Mouse (Mus musculus): ENCODE results near the gene Cldn19. TPM values are rescaled to one million over a fixed set of nuclear protein-coding genes. Genes with fewer than 3 reads are reported as not detected.
"Not testable (repeated sequence)": the region's sequence is repeated elsewhere in the genome, so short reads cannot be mapped to it uniquely, and the experiment has no call there.

The Cldn19 gene
- polyA plus RNA-seq, 1 experiment from 2014 or later: not detected

- Histone ChIP-seq H3K4me1 (ENCODE audit: control insufficient read depth, low read depth, low read length) (no peaks in the 10 kb centered on the region), H3K9ac (ENCODE audit: low read depth, low read length) (no peak overlapping the region), H3K4me3 (ENCODE audit: low read depth, low read length) (no peak overlapping the region), H3K4me2 (ENCODE audit: low read depth, low read length) (no peak overlapping the region), H3K27me3 (ENCODE audit: control insufficient read depth, insufficient read depth, low read depth, low read length) (no peaks in the 10 kb centered on the region), H3K27ac (ENCODE audit: low read length) (no peak overlapping the region), H3K36me3 (ENCODE audit: control insufficient read depth, insufficient read depth) (no peaks in the 10 kb centered on the region), H3K9me3 (replicated peaks; ENCODE audit: control insufficient read depth, low read length) (no peaks in the 10 kb centered on the region)
- no peak for ATAC-seq (ENCODE audit: low read depth)
- WGBS (ENCODE audit: insufficient replicate concordance): 72% methylated on average over 5 of the region's 5 CpGs
Measured at GRCm38 (mm10) chr4:119262483-119262882, 7.3 kb downstream of the Cldn19 start.

- Histone ChIP-seq H3K27me3 (ENCODE audit: control insufficient read depth, insufficient read depth, low read depth, low read length) (no peaks in the 10 kb centered on the region), H3K9ac (ENCODE audit: low read depth, low read length) (no peak overlapping the region), H3K4me3 (ENCODE audit: low read depth, low read length) (no peak overlapping the region), H3K27ac (ENCODE audit: low read length) (no peak overlapping the region), H3K4me2 (ENCODE audit: low read depth, low read length) (no peak overlapping the region), H3K36me3 (ENCODE audit: control insufficient read depth, insufficient read depth) (no peaks in the 10 kb centered on the region), H3K9me3 (replicated peaks; ENCODE audit: control insufficient read depth, low read length) (no peaks in the 10 kb centered on the region), H3K4me1 (ENCODE audit: control insufficient read depth, low read depth, low read length) (no peaks in the 10 kb centered on the region)
- 50% methylated on average over 3 of the region's 3 CpGs for WGBS (ENCODE audit: insufficient replicate concordance)
- no peak for ATAC-seq (ENCODE audit: low read depth)
Measured at GRCm38 (mm10) chr4:119263459-119263858, 8.2 kb downstream of the Cldn19 start.

- Histone ChIP-seq H3K27me3 (ENCODE audit: control insufficient read depth, insufficient read depth, low read depth, low read length) (no peaks in the 10 kb centered on the region), H3K27ac (ENCODE audit: low read length) (no peak overlapping the region), H3K9me3 (replicated peaks; ENCODE audit: control insufficient read depth, low read length) (no peaks in the 10 kb centered on the region), H3K4me2 (ENCODE audit: low read depth, low read length) (no peak overlapping the region), H3K4me1 (ENCODE audit: control insufficient read depth, low read depth, low read length) (peaks cover 1% of the 10 kb centered on the region; the same call in 1 of the 2 replicates), H3K36me3 (ENCODE audit: control insufficient read depth, insufficient read depth) (peaks cover 7% of the 10 kb centered on the region; the same call in 1 of the 2 replicates), H3K4me3 (ENCODE audit: low read depth, low read length) (no peak overlapping the region), H3K9ac (ENCODE audit: low read depth, low read length) (no peak overlapping the region)
- ATAC-seq (ENCODE audit: low read depth): no peak
- 48% methylated on average over 13 of the region's 13 CpGs for WGBS (ENCODE audit: insufficient replicate concordance)
Measured at GRCm38 (mm10) chr4:119266606-119267005, 11.4 kb downstream of the Cldn19 start.

- H3K9me3 ChIP-seq (replicated peaks; ENCODE audit: control insufficient read depth, low read length): no peaks in the 10 kb centered on the region
- no peak for ATAC-seq (ENCODE audit: low read depth)
- peaks cover 45% of the 10 kb centered on the region for H3K36me3 ChIP-seq (ENCODE audit: control insufficient read depth, insufficient read depth)
- 72% methylated on average over 1 of the region's 1 CpGs for WGBS (ENCODE audit: insufficient replicate concordance)
- no peak overlapping the region for H3K4me3 ChIP-seq (ENCODE audit: low read depth, low read length)
- H3K9ac ChIP-seq (ENCODE audit: low read depth, low read length): no peak overlapping the region
- H3K4me2 ChIP-seq (ENCODE audit: low read depth, low read length): no peak overlapping the region
- H3K4me1 ChIP-seq (ENCODE audit: control insufficient read depth, low read depth, low read length): peaks cover 4% of the 10 kb centered on the region; the same call in 1 of the 2 replicates
- H3K27ac ChIP-seq (ENCODE audit: low read length): 0 out of 2 replicates have a peak overlapping the region, but pooled peaks have one; percentile 30
- H3K27me3 ChIP-seq (ENCODE audit: control insufficient read depth, insufficient read depth, low read depth, low read length): no peaks in the 10 kb centered on the region
Measured at GRCm38 (mm10) chr4:119274627-119275026, 19.4 kb downstream of the Cldn19 start.

- peaks cover 51% of the 10 kb centered on the region for H3K36me3 ChIP-seq (ENCODE audit: control insufficient read depth, insufficient read depth)
- H3K27ac ChIP-seq (ENCODE audit: low read length): peak overlapping the region; percentile 71; the same call in 1 of the 2 replicates
- H3K9me3 ChIP-seq (replicated peaks; ENCODE audit: control insufficient read depth, low read length): no peaks in the 10 kb centered on the region
- no peak for ATAC-seq (ENCODE audit: low read depth)
- H3K4me2 ChIP-seq (ENCODE audit: low read depth, low read length): no peak overlapping the region
- peaks cover 4% of the 10 kb centered on the region; the same call in 1 of the 2 replicates for H3K4me1 ChIP-seq (ENCODE audit: control insufficient read depth, low read depth, low read length)
- 25% methylated on average over 2 of the region's 2 CpGs for WGBS (ENCODE audit: insufficient replicate concordance)
- H3K4me3 ChIP-seq (ENCODE audit: low read depth, low read length): no peak overlapping the region
- no peak overlapping the region for H3K9ac ChIP-seq (ENCODE audit: low read depth, low read length)
- no peaks in the 10 kb centered on the region for H3K27me3 ChIP-seq (ENCODE audit: control insufficient read depth, insufficient read depth, low read depth, low read length)
Measured at GRCm38 (mm10) chr4:119275226-119275625, 20.0 kb downstream of the Cldn19 start.

- Histone ChIP-seq H3K4me3 (ENCODE audit: low read depth, low read length) (no peak overlapping the region), H3K36me3 (ENCODE audit: control insufficient read depth, insufficient read depth) (peaks cover 54% of the 10 kb centered on the region), H3K4me2 (ENCODE audit: low read depth, low read length) (no peak overlapping the region), H3K9ac (ENCODE audit: low read depth, low read length) (no peak overlapping the region), H3K27me3 (ENCODE audit: control insufficient read depth, insufficient read depth, low read depth, low read length) (no peaks in the 10 kb centered on the region), H3K4me1 (ENCODE audit: control insufficient read depth, low read depth, low read length) (peaks cover 4% of the 10 kb centered on the region; the same call in 1 of the 2 replicates), H3K9me3 (replicated peaks; ENCODE audit: control insufficient read depth, low read length) (no peaks in the 10 kb centered on the region), H3K27ac (ENCODE audit: low read length) (peak overlapping the region; percentile 71; the same call in 1 of the 2 replicates)
- WGBS (ENCODE audit: insufficient replicate concordance): 65% methylated on average over 2 of the region's 2 CpGs
- ATAC-seq (ENCODE audit: low read depth): no peak
Measured at GRCm38 (mm10) chr4:119275726-119276125, 20.5 kb downstream of the Cldn19 start.

- 76% methylated on average over 15 of the region's 15 CpGs for WGBS (ENCODE audit: insufficient replicate concordance)
Measured at GRCm38 (mm10) chr4:119278784-119279183, 23.6 kb downstream of the Cldn19 start.

GRCm38 (mm10) chr4:119284861-119285260 is 29.6 kb downstream of the Cldn19 start:
- no peak overlapping the region for H3K27ac ChIP-seq (ENCODE audit: low read length)
- no peaks in the 10 kb centered on the region for H3K9me3 ChIP-seq (replicated peaks; ENCODE audit: control insufficient read depth, low read length)
- no peak overlapping the region for H3K4me2 ChIP-seq (ENCODE audit: low read depth, low read length)
- WGBS (ENCODE audit: insufficient replicate concordance): 53% methylated on average over 1 of the region's 1 CpGs
- peaks cover 48% of the 10 kb centered on the region for H3K36me3 ChIP-seq (ENCODE audit: control insufficient read depth, insufficient read depth)
- no peaks in the 10 kb centered on the region for H3K27me3 ChIP-seq (ENCODE audit: control insufficient read depth, insufficient read depth, low read depth, low read length)
- H3K9ac ChIP-seq (ENCODE audit: low read depth, low read length): no peak overlapping the region
- ATAC-seq (ENCODE audit: low read depth): no peak
- no peak overlapping the region for H3K4me3 ChIP-seq (ENCODE audit: low read depth, low read length)
- H3K4me1 ChIP-seq (ENCODE audit: control insufficient read depth, low read depth, low read length): peaks cover 25% of the 10 kb centered on the region

More at GRCm38 (mm10) chr4:119278784-119279183, 23.6 kb downstream of the Cldn19 start:
- H3K36me3 ChIP-seq (ENCODE audit: control insufficient read depth, insufficient read depth): peaks cover 70% of the 10 kb centered on the region
- not testable (repeated sequence) for H3K27me3 ChIP-seq (ENCODE audit: control insufficient read depth, insufficient read depth, low read depth, low read length); H3K4me2 ChIP-seq (ENCODE audit: low read depth, low read length); H3K27ac ChIP-seq (ENCODE audit: low read length); H3K4me1 ChIP-seq (ENCODE audit: control insufficient read depth, low read depth, low read length); H3K9me3 ChIP-seq (replicated peaks; ENCODE audit: control insufficient read depth, low read length); ATAC-seq (ENCODE audit: low read depth); H3K9ac ChIP-seq (ENCODE audit: low read depth, low read length); H3K4me3 ChIP-seq (ENCODE audit: low read depth, low read length)

GRCm38 (mm10) chr4:119285336-119285735 is 30.1 kb downstream of the Cldn19 start:
- 20% methylated on average over 2 of the region's 2 CpGs for WGBS (ENCODE audit: insufficient replicate concordance)
- Histone ChIP-seq H3K9ac (ENCODE audit: low read depth, low read length) (no peak overlapping the region), H3K36me3 (ENCODE audit: control insufficient read depth, insufficient read depth) (peaks cover 45% of the 10 kb centered on the region)

More at GRCm38 (mm10) chr4:119285336-119285735, 30.1 kb downstream of the Cldn19 start:
- peaks cover 25% of the 10 kb centered on the region for H3K4me1 ChIP-seq (ENCODE audit: control insufficient read depth, low read depth, low read length)
- H3K27ac ChIP-seq (ENCODE audit: low read length): peak overlapping the region; percentile 44
- no peaks in the 10 kb centered on the region for H3K9me3 ChIP-seq (replicated peaks; ENCODE audit: control insufficient read depth, low read length)
- H3K27me3 ChIP-seq (ENCODE audit: control insufficient read depth, insufficient read depth, low read depth, low read length): no peaks in the 10 kb centered on the region
- H3K4me2 ChIP-seq (ENCODE audit: low read depth, low read length): peak overlapping the region; percentile 20; the same call in 1 of the 2 replicates
- no peak overlapping the region for H3K4me3 ChIP-seq (ENCODE audit: low read depth, low read length)
- ATAC-seq (ENCODE audit: low read depth): peak; percentile 59
